Mouse (Mus musculus) retina, postnatal 1 day (tissue): Measurements from ENCODE around the gene Wwp2.
"Not testable (repeated sequence)": the region's sequence is repeated elsewhere in the genome, so short reads cannot be mapped to it uniquely, and the experiment has no call there.

Source experiments
- DNase-seq: peaks from one replicate; pipeline ENCODE4 v3.0.0-alpha.2; 2012

Wwp2 gene

DNA sequence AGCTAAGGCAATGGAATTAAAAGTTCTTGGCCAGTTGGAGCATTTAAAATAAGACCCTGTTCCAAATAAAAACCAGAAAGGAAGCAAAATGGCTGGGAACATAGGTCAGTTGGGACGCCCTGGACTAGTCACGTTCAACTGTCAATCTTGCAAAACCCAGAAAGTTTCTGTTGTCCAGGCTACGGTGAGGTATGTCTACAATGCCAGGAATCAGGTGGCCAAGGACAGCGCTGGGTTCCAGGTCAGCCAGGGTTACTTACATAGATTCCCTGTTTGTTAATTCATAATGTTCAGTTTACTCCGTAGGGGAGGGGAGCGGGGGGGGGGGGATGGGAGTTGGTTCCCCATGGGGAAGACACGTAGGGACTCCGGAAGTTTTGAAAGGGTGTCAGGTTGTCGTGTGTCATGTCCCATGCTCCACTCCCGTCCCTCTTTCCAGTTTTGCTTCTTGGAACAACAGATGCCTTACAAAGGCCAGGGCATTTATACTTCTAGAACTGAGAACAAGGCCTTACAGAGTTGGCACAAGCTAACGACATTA, 674 bp upstream of the Wwp2 start:
- DNase-seq = no peak

DNA sequence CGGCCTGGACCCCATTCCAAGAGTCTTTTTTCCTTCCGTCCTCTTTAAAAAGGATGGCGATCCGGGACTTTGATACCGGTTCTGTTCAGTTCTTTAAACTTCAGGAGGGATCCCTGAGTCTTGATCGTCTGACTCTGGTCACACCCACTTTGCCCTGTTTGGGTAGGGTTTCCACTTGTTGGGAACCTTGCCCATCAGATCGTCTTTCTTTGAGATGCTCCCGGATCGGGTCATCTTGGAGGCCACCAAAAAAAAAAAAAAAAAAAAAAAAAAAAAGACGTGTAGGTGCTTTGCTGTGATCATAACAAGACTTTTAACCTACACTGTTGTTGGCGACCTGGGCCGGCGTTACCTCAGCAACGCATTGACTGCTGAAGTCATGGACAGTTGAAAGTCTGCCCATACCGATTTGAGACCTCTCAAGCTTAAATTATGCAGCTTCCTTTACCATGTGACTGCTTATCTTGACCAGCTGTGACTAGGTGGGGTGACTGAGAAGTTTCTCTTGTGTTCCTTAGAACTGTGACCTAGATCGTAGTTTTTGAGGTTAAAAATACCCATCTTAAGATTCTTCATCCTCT, 766 bp downstream of the Wwp2 start:
- peak; percentile 24 for DNase-seq

DNA sequence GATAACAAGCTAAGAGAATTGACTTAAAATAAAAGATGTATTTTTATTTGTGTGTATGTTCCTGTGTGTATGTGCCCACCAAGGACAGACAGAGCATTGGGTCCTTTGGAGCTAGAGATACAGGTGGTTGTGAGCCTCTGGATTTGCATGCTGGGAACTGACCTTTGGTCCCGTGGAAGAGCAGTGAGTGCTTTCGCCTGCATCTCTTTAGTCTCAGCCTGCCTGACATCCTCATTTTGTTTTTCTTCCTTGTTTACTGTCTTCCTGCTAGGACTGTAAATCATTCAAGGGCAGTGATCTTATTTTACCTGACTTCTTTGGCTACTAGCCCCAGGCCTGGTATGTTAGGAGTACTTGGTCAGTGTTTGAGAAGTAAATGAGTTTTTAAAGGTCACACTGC, 1.5 kb downstream of the Wwp2 start:
- DNase-seq = no peak

DNA sequence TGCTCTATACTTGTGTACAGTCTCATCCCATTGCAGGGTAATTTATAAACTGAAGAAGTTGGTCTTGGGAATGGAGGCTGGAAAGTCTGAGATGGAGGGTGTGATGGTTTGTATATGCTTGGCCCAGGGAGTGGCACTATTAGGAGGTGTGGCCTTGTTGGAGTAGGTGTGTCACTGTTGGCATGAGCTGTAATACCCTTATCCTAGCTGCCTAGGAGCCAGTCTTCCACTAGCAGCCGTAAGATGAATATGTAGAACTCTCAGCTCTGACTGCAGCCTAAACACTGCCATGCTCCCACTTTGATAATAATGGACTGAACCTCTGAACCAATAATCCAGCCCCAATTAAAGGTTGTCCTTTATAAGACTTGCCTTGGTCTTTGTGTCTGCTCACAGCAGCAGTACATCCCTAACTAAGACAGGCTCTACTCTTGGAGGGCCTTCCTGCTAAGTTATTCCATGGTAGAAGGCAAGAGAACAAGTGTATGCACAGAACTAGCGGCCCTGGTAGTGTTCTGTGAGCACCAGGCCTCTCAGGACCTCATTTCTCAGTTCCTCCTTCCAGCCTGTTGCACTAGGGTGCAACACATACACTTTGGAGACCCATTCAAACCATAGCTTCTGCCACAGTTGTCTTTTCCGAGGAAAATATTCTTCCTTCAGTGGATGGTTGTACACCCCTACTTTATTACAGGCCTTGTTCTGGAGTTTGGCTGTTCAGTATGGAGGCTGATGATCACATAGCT, 3.9 kb downstream of the Wwp2 start:
- DNase-seq = no peak

DNA sequence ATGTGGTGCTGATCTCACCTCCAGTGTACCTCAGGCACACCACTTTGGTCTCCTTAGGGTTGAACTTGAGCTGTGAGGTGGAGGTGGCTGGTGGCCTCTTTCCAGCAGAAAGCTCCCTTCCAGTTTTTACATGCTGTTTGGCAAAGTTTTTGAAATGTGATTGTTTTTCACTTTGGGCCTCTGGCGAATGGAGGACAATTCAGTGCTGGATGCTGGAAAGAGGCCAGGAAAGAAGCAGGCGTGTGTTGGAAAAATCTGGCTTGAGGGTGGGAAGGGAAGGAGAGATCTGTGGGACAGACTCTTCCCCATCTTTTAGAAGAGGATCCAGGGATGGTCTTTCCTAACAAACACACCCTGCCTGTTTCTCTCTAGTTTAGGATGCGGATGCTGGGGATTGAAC, 8.5 kb downstream of the Wwp2 start:
- no peak for DNase-seq

DNA sequence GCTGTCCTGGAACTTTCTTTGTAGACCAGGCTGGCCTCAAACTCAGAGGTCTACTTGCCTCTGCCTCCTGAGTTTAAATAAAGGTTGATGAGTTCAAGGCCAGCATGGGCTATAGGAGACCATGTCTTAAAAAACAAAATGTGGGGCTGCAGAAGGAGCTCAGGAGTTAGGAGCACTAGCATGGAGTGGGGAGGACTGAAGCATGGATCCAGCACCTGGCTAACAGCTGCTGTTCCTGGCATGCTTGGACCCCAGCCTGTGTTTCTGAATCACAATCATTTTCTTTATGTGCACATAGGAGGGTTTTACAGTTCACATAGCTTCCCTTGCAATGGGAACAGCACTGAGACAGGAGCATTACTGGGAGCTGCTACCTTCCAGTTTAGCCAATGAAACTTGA, 11.5 kb downstream of the Wwp2 start:
- no peak for DNase-seq

DNA sequence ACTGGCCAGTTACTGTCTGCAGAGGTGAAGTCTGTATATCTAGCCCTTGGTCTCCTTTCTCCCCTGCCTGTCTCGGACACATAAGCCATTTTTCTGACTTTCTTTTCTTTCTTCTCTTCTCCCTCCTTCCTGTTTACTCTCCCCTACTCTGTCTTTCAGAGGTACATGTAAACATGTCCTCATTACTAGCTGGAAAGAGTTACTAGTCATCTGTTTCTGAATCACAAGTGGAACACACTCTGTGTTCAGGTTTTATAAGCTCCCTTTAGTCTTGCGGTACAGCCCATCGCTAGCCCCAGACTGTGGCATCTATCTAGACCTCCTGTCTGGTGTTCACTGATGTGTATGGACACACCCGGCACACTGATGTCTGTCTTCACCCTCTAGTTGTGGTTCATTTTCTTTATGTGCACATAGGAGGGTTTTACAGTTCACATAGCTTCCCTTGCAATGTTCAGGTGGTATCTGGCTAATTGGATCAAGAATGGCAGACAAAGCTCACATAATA, 12.3 kb downstream of the Wwp2 start:
- DNase-seq = peak; percentile 28

DNA sequence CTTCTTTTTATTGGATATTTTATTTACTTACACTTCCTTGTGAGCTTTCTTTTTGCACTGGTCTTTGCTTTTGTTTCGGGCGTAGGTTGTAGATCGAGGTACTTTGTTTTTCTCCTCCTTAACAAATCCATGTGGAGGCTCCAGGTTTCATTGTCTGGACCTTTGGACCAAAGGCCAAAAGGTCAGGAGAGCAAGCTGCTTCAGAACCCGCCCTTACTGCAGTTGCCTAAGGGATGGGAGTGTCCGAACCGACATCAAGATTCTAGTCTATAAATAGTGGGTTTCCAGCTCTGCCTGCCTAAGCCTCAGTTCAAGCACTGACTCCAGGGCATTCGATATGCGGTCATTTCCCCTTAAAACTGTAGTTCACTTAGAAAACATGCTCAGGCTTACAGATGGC, 13.0 kb downstream of the Wwp2 start:
- DNase-seq = no peak

DNA sequence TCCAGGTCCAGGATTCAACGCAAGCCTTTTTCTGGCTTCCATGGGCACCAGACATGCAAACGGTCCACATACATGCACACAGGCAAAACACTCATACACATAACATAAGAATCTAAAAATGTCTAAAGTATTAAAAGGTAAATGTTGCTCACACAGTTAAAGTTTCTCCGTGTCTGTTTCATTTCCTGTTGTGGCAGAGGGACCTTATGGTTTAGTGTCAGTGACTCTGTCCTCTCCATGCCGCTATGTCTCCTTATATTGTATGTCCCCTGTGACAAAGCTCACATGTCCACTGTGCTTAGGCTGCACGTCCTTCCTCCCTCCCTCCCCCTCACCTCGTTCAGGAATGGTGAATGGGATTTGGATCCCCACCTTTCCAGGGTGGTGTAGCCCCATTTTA, 13.5 kb downstream of the Wwp2 start:
- no peak for DNase-seq

DNA sequence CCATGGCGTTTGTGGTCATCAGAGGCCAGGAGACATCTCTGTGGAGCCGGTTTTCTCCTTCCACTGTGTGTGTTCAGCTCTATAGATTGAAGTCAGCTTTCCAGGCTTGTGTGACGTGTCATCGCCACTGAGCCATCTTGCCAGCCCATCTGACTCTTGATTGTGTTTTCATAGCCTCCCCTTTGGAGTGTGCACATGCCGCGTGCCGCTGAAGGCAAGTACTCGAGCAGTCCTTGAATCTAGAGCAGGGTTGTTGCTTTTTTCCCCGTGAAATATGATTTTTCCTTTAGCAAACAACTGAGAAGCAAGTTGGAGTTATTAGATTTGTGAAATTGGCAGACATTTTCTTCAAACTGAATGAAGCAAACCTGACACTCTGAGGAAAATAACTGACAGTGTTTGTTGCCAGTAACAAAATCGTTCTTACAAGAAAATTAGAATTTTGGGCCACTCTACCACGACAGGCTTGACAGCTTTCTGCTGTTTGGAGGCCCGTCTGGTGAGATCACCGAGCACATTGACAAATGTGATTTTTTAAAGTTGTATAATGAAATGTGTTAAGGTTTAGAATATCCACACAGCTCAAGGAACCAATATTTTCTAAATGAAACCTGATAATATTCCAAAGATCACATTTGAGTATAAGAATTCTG, 15.4 kb downstream of the Wwp2 start:
- no peak for DNase-seq

DNA sequence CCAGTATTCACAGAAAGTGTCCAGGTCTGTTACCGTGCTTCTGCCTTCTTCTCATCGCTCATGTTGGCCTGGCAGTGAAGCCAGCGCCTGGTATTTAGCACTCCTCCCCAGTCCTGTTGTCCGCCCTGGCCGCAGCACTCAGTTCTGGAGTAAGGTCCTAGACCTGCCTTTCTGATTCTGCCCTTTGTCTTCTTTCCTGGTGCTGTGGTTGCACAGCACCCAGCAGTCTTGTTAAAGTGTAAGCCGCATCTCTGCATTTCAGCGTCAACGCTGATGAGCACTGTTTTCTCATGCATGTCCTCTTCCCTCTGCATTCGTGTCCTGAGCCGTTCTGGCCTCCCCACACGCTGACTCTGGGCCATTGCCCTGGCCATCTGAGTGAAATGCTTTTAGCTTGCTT, 17.2 kb downstream of the Wwp2 start:
- DNase-seq = no peak

DNA sequence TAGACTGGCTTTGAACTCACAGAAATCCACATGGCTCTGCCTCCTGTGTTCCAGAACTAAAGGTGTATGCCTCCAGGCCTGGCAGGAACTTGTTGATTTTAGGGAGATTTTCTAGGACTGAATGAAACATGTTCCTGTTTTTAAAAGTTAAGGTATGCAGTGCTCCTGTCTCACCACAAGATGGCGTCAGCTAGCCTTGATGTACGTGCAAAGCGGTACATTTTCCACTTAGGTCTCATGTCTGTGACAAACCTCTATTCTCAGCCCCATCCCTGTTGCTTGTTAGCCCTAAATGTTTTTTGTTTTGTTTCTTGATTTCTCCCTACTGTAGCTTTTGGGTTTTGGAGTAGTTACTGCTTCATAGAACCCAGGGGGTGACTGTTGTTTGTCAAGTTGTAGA, 19.1 kb downstream of the Wwp2 start:
- DNase-seq = peak; percentile 62

DNA sequence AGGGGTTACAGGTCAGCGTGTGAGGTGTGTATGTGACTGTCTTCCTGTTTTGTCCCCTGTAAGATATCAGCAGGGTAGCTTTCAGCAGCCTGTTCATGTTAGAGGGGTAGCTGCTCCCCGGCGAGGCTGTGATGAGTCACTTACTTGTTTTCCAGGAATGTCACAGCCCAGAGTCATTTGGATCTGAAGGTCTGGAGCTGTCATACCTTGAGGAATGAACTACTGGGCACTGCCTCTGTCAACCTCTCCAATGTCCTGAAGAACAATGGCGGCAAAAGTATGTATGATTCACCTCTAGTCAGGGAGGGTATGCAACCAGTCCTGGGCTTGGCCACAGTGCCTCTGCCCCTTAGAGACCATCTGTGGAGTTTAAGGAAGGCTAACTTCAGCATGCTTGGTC, 21.6 kb downstream of the Wwp2 start:
- no peak for DNase-seq

DNA sequence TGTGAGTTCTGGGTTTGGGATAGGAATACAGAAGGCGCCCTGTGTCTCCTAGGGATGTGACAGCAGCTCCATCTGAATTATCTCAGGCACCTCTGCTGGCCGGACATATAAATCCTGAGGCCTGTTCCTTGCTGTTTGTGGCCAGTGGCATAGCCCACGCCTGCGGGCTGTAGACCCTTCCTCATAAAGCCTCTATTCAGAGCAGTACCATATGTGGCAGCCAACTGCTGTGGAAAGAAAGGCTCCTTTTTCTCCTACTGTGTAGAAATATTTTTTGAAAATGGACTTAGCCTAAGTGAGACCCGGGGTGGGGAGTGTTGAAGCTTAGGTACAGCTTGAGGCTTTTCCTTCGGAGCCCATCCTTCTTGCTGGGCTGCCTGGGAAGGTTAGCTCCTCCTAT, 22.1 kb downstream of the Wwp2 start:
- no peak for DNase-seq

DNA sequence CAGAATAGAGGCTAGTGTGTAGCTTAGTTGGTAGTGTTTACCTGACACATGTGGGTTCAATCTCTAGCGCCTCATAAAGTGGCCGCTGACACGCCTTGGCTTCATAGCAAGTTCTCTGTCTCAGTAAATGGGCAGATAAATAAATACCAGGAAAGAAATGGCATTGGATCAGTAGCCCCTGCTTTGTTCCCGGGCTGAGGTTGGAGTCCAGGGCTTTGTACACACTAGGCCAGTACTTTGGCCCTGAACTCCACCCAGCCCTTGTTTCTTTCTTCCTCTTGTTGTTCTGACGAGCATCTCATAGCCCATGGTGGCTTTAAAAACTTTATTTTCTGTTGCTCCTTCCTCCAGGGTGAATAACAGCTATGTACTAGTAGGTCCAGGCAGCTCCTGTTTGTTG, 26.3 kb downstream of the Wwp2 start:
- no peak for DNase-seq

DNA sequence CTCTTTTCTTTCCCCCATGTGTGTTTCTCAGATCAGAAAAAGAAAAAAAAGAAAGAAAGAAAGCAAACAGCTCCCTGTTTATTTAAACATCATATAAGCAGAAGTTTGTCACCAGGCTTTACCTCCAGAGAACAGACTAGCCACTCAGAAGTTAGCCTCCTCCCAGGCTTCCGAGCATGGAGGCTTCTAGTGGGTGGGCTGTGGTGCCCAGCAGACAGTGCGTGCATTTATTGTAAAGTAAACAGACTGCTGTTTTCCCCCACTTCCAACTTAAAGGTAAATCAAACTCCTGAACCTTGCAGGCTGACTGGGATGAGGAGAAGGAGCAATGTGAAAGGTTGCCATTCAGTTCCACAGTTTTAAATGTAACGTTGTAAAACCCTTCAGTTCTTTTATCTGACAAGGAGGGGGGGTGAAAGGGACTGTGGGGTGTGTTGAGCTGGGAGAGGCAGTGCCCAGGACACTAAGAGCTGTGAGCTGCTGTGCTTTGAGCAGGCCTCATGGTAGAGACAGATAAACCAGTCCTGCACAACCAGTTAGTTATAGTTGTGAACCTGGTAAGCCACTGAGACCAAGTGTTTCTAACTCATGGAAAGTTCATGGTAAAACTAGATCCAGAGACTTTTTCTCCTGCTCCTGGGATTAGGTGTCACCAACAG, 29.3 kb downstream of the Wwp2 start:
- DNase-seq = no peak

DNA sequence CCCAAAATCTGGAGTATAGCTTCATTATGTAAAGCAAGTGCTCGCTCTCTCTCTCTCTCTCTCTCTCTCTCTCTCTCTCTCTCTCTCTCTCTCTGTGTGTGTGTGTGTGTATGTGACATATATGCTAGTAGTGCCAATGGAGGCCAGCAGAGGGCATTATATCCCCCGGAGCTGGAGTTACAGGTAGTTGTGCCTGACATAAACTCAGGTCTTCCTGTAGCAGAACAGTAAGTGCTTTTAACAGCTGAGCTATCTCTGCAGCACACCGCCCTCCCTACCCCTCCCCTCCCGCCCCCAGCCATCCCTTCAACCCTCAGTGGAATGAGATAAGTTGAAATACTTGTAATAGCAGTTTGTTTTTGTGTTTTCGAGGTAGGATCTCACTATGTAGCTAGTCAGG, 30.5 kb downstream of the Wwp2 start:
- peak; percentile 19 for DNase-seq

DNA sequence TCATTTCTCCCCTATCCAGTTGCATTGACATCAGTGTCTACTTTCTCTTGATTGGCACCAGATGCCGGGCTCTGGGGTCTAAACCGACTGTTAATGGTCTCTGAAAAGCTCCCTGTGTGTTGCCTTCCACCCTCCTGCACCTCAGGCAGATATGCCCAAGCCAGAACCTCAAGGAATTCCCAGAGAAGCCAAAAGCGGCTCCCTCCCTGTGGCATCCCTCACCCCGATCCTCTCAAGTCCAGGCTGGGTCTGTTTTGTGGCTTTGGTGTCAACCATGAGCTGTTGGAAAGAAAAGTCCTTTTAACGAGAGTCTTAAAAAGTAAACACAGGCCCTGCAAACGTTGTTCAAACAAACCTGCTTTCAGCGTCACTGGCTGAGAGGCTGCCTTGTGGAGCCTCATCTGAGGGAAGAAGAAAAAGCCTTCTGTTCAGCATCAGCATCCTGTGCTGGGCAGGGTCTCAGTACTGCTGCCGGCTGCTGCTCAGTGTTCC, 32.7 kb downstream of the Wwp2 start:
- no peak for DNase-seq

DNA sequence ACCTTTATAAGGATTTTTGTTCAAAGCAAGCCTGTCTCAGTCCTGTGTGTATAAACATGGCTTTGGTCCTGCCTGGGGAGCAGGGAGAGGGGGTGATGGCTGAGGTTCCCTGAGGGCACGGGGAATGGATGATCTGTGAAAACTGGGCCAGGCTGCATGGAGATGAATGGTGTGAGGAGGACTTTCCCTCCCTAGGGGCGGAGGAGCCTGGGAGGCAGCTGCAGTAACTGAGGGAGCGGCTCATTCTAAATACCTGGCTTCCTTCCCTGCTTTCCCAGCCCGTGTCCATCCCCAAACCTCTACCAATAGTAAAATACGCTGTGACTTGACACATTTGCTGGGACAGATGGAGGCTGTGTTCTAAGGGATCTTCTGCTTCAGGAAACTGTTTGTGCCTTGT, 34.1 kb downstream of the Wwp2 start:
- DNase-seq = peak; percentile 32

DNA sequence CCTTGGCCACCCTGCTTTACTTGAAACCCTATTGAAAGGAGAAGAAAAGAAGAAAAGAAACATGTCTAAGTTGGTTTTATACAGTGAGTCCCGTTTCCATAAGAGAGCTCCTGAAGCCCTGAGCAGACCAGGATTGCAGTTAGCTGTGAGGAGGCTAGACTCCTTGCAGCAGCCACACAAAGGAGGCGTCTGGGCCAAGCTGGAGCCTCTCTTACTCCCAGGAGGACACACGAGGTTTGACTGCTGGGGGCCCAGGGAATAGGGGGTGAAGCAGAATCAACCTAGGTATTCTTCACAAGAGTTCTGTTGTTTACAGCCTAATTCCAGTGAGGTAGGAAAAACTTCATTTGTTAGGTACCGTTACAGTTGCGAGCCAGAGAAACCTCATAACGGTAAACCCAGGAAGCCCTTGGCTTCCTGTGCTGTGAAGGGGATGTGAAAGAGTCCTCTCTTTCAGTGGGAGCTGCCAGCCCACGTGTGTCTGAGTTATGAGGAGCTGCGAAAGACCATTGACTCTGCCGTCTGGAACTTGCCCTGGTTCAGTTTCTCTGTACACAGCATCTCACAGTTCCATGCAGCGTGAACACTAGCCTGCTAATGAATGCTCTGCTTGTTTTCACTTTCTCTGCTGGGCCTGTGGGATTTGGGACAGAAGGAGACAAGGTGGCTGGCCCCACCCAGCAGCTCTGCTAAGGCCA, 36.4 kb downstream of the Wwp2 start:
- DNase-seq = no peak

DNA sequence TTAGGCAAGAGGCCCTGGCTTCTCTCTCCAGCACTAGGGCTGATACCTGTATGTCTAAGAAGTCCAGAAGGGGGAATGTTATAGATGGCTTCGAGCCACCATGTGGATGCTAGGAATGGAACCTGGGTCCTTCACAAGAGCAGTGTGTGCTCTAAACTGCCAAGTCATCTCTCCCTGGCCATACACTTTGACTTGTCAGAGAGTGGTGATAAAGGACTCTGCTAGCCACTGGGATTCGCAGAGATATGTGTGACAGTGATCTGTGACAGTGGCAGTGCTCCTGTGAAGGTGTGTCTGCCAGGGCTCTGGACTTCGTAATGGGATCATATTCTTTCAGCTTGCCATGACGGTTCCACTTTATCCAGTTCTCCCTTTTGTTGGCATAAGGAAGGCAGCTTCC, 37.2 kb downstream of the Wwp2 start:
- no peak for DNase-seq

DNA sequence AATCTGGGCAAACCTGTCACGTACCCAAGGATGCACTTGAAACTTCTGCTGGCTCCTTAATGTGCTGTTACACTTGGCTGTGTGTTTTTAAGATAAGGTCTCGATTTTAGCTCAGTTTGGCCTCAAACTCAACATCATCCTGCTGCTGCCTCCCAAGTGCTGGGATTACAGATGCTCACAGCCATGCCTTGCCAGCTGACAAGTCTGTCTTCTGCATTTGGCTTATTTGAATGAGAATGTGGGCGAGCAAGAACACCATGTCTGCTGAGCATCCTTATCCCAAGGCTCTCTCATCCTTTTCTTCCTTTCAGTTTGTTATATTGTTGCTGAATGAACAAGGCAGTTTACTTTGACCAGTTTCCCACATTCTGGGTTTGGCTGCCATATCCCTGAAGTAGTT, 39.4 kb downstream of the Wwp2 start:
- no peak for DNase-seq

DNA sequence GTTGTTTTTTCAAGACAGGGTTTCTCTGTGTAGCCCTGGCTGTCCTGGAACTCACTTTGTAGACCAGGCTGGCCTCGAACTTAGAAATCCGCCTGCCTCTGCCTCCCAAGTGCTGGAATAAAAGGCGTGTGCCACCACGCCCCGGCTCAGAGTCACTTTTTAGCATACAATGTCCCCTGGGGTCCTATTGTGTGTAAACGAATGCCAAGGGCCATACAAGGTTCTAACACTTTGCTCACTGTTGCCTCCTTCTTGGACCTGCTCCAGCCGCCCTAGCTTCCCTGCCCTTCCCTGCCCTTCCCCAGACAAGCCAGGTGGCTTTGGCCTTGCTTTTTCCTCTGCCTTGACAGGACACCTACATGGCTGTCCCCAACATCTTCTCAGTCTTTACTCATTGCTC, 40.6 kb downstream of the Wwp2 start:
- not testable (repeated sequence) for DNase-seq
